Mouse (Mus musculus): ENCODE measurements around the gene Kif19a. TPM values are rescaled to one million over a fixed set of nuclear protein-coding genes. Genes with fewer than 3 reads are reported as not detected.
A peak's percentile ranks its signal among the peaks of the same experiment; 100 is the strongest.

Gene Kif19a
- total RNA-seq, 2 experiments from 2014 or later = 3.2 to 3.6 TPM

DNA sequence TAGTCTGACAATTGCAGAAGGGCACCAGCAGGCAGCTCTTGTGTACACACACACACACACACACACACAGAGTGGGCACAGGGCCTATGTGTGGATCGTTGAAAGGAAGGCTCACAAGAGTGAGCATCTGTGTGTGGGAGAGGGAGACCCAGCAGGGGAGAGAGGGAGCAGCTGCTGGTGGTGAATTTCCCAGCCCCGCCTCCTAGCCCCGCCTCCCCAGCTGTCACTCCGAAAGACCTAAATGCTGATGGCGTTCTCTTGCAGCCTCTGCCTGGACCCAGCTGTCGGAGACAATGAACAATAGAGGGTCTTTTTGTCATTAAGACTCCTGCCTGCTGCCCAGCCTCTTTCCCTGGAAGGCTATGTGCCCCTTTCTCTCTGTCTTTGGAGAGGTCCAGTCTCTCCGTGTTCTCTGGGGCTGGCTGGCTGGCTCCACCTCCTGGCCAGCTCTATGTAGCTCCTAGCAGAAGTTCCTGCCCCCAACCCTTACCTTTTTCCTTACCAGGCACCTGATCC lies 30.1 kb downstream of the Kif19a start:
- Histone ChIP-seq H3K27ac (peak overlapping the region; percentile 70; the same call in 1 of the 2 replicates), H3K4me3 (peak overlapping the region; percentile 33)
- DNase-seq (ENCODE audit: extremely low spot score in 1 of 2, low spot score in 2 of 2) = peak; percentile 83 to 88
- intact Hi-C loops (cut with DNase I) = loop anchor here (1.0 to 2.0 kb wide), 2 partner anchors 27 to 122 kb away; no protein-coding TSS in a partner anchor
- TF ChIP-seq CTCF (IDR thresholded peaks at IDR 0.05) = peak; percentile 39

DNA sequence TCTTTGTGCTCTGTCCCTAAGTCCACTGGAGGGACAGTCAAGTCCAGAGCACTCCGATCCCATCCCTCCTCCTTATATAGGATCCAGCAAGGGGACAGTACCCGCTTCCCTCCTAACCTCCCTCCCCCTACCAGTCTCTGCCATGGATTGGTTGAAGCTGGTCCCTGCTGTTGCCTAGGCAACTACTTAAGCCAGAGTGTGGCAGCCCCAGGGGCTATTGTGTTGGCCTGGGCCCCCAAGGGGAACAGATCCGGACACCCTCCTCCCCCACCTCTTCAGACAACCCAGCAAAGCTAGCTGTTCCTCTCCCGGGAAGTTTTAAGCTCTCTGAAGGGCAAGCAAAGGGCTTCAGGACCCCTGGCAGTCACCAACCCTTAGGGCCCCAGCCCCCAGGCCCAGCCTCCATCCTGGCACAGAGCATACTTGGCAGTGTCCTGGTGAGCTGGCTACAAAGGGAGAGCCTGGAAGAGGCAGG lies 30.7 kb downstream of the Kif19a start, which contains the start of gene Btbd17:
TSS of gene Btbd17 (minus strand) at position 98 of the 475 bp plus-strand sequence.
- DNase-seq (ENCODE audit: extremely low spot score in 1 of 2, low spot score in 2 of 2) = peak; percentile 50 to 52
- intact Hi-C loops (cut with DNase I) = loop anchor here (1.0 to 2.0 kb wide), 2 partner anchors 26 to 123 kb away; no protein-coding TSS in a partner anchor
- TF ChIP-seq CTCF (IDR thresholded peaks at IDR 0.05) = no peak

DNA sequence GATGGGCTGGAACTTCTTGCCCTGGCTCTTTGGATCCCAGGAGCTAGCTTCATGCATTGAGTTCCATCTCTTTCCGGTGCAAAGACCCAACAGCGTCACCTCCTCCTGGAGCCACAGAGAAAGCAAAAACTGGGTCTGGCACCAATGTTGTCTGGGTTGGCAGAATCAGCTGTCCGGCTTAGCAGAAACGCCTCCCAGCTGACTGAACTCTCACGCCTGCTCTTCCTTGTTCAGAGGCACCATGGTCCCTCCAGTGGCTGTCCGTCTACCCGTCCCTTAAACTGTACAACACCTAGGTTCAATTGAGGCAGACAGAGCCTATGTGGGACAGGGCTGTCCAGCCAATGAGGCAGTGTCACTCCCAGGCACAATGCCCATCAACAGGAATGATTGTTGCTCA lies 32.0 kb downstream of the Kif19a start:
- intact Hi-C loops (cut with DNase I) = no loop called here
- Histone ChIP-seq H3K27ac (no peak overlapping the region), H3K4me3 (no peak overlapping the region)
- no peak for DNase-seq (ENCODE audit: extremely low spot score in 1 of 2, low spot score in 2 of 2)
- no peak for TF ChIP-seq CTCF (IDR thresholded peaks at IDR 0.05)

More for the DNA sequence above, 30.7 kb downstream of the Kif19a start, which contains the start of gene Btbd17:
- H3K27ac ChIP-seq = peak within 1 kb of the TSS; percentile 70
- H3K4me3 ChIP-seq = peak within 1 kb of the TSS; percentile 33

DNA sequence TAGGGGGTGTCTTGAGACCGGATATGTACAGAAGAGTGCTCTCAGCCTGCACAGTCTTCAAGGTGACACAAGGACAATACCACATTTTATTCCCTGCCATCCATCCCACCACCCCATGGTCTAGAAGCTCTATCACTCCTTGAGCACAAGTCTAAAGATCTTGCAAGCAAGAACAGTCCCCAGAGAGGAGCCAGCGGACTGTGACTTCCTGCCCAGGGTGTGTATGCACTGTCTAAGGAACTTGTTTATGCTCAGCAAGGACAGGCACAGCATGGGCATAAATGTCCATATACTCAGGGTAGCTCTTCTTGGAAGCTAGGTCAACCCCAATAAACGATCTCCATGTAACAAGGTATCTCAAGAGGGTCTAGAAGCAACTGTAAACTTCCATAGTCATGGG lies 32.8 kb downstream of the Kif19a start:
- TF ChIP-seq CTCF (IDR thresholded peaks at IDR 0.05) = no peak
- intact Hi-C loops (cut with DNase I) = no loop called here
- no peak overlapping the region for H3K27ac ChIP-seq
- DNase-seq (ENCODE audit: extremely low spot score in 1 of 2, low spot score in 2 of 2) = no peak
- no peak overlapping the region for H3K4me3 ChIP-seq

DNA sequence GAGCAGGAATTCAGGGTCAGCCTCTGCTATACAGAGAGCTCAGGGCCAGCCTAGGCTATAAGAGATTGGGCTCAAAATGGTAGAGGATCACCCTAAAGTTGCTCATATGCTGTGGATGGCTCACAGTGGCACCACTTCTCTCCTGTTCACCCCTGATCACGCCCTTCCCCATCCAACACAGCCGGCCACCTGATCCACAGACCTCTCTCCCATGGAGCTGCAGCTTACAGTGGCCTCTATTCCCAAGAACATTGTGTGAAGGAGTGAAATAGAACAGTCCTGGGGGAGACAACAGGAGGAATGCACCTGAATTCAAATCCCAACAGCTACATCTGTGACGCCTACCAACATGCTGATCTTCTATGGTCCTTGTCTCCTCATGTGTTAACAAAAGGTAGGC lies 33.4 kb downstream of the Kif19a start, which contains the start of gene Gpr142:
TSS of gene Gpr142 (plus strand) at position 301 of the 400 bp plus-strand sequence.
- no peak for TF ChIP-seq CTCF (IDR thresholded peaks at IDR 0.05)
- DNase-seq (ENCODE audit: extremely low spot score in 1 of 2, low spot score in 2 of 2) = no peak
- no peak within 1 kb of the TSS for H3K4me3 ChIP-seq
- intact Hi-C loops (cut with DNase I) = no loop called here
- H3K27ac ChIP-seq = no peak within 1 kb of the TSS

DNA sequence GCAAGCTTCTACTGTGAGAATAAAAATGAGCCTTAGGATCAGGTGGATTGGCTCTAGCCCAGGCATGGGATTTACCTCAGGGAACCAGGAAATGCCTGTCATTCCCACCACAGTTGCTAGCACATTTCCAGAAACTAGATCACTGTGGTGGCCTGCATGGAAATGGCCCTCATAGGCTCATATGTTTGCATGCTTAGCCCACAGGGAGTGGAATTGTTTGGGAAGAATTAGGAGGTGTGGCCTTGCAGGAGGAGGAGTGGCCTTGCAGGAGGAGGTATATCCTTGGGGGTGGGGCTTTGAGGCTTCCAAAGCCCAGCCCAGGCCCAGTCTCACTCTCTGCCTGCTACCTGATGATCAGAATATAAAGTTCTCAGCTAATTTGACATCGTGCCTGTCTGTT lies 36.7 kb downstream of the Kif19a start:
- TF ChIP-seq CTCF (IDR thresholded peaks at IDR 0.05) = no peak
- Histone ChIP-seq H3K27ac (no peak overlapping the region), H3K4me3 (no peak overlapping the region)
- no peak for DNase-seq (ENCODE audit: extremely low spot score in 1 of 2, low spot score in 2 of 2)
- intact Hi-C loops (cut with DNase I) = no loop called here

DNA sequence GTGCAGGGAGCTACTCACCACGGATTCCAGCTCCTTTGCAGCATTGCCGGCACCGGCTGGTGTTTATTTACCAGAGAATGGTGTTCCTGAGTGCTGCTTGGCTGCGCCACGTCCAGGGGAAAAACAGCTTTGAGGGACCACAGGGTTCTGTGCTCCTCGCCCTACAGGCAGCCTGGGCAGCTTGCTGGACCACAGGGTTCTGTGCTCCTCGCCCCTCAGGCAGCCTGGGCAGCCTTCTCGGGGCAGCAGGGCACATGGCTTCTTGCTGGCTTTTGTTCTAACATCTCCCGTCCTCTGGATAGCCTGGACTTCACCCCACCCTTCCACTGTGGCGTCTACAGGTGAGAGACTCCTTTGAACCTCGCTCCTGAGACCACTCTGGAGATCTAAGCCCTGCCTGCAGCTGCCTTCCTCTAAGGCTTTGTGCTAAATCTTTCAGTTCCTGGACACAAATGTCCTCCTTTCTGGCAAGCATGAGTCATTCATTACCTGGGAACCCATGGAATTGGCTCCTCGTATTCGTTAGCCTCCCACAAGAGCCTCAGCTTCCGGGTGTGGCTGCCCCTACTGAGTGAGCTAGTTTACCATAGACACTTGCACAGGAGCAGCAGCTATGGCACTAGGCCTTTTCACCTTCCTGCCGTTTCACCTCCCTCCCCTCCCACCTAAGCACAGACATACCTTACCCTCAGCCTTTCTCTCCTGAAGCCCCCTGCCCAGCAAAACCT lies 37.5 kb downstream of the Kif19a start:
- no peak overlapping the region for H3K27ac ChIP-seq
- no peak overlapping the region for H3K4me3 ChIP-seq
- no peak for TF ChIP-seq CTCF (IDR thresholded peaks at IDR 0.05)
- no peak for DNase-seq (ENCODE audit: extremely low spot score in 1 of 2, low spot score in 2 of 2)
- intact Hi-C loops (cut with DNase I) = no loop called here

DNA sequence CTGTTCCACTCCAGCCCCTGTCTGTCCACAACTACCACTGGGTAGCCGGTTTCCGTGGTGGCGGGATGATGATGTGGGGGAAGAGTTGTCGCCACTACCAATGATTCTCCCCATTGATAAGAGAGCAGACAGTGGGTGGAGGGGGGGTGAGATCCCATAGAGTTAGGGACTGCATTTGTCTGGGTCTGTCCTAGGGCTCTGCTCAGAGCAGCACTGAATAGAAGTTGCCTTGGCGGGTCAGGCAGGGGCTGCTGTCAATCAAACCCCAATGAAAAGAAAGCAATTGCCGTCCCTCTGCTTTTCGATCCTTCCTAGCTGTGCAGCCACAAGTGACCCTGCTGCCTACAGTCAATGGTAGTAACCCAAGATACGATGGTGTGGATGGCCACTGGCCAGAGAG lies 38.8 kb downstream of the Kif19a start:
- no peak overlapping the region for H3K27ac ChIP-seq
- intact Hi-C loops (cut with DNase I) = no loop called here
- TF ChIP-seq CTCF (IDR thresholded peaks at IDR 0.05) = no peak
- DNase-seq (ENCODE audit: extremely low spot score in 1 of 2, low spot score in 2 of 2) = no peak
- H3K4me3 ChIP-seq = no peak overlapping the region

DNA sequence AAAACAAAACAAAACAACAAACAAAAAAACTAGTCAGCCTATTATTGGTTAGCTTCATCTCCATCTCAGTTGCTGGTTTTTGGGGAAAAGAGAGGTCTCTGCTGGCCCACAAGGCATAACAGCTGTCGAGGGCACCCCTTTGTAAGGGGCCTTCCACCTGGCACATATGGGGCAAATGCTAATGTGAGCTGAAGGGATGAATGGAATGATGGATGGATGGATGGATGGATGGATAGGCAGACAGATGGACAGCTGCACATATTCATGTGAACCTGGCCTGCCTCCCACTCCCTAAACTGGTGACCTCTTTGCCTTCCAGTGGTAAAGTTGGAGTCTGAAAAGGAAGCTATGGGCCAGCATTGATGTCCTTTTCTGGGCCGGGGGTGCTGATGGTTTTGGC lies 41.8 kb downstream of the Kif19a start:
- Histone ChIP-seq H3K4me3 (no peak overlapping the region), H3K27ac (no peak overlapping the region)
- no peak for TF ChIP-seq CTCF (IDR thresholded peaks at IDR 0.05)
- DNase-seq (ENCODE audit: extremely low spot score in 1 of 2, low spot score in 2 of 2) = no peak
- intact Hi-C loops (cut with DNase I) = no loop called here

DNA sequence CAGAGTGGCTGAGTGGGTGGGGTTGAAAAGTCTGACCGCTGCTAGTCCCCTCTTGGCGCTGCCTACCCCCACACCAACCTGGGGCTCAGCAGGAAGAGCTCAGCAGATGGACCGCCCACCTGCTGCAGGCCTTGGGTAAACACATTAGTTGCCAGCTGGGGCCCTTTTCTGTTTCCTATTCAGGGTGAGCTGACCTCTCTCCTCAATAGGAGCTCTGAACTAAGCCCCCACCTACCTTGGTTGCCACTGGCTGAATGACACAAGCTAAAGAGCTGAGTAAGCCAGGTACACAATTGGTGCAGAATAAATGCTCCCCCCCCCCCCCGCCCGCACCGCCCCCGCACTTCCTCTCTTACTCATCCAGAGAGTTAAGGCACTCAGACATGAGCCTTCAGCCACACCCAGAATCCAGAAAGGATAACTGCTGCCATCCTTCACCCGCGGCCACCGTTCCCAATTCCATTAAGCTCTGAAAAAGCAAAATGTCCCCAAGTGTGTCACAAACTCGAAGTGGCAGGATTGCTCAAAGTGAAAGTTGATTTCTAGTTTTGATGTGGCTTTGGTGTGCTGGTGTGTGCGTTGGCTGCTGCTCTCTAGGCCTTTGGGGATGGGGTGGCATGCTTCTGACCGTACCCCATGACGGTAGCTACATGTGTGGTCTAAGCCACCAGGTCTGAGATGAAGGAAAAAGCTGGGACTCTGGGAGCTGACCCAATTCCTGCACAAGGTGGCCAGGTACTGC lies 42.7 kb downstream of the Kif19a start:
- no peak for DNase-seq (ENCODE audit: extremely low spot score in 1 of 2, low spot score in 2 of 2)
- Histone ChIP-seq H3K27ac (no peak overlapping the region), H3K4me3 (no peak overlapping the region)
- intact Hi-C loops (cut with DNase I) = no loop called here
- no peak for TF ChIP-seq CTCF (IDR thresholded peaks at IDR 0.05)

DNA sequence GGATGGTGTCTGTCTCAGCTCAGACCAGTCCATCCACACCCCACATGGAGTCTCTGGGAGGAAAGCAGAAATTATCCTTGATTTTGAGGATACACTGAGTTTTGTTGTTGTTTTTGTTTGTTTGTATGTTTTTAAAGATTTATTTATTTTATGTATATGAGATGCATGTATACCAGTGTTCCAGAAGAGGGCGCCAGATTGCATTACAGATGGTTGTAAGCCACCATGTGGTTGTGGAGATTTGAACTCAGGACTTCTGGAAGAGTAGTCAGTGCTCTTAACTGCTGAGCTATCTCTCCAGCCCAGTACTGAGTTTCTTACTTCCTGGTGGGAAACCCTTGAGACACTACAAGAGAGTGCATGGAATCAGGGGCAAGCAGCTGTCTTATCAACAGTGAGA lies 44.2 kb downstream of the Kif19a start:
- H3K4me3 ChIP-seq = no peak overlapping the region

DNA sequence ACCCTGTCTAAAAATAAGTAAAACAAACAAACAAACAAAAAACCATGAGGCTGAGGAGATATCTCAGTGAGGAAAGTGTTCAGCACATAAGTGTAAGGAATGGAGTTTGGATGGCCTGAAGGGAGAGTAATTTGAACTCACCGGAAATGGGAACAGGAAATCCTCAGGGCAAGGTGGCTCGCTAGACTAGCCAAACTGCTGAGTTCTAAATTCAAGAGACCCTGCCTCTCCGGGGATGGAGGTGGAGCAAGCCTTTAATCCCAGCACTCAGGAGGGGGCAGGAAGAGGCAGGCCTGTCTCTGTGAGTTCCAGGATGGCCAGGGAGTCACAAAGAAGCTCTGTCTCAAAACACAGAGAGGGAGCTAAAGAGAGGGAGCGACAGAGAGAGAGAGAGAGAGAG lies 45.2 kb downstream of the Kif19a start:
- no peak for TF ChIP-seq CTCF (IDR thresholded peaks at IDR 0.05)
- no peak overlapping the region for H3K27ac ChIP-seq
- no peak overlapping the region for H3K4me3 ChIP-seq
- DNase-seq (ENCODE audit: extremely low spot score in 1 of 2, low spot score in 2 of 2) = no peak
- intact Hi-C loops (cut with DNase I) = loop anchor here (10.0 kb wide), 1 partner anchor 244 kb away; no protein-coding TSS in a partner anchor

More for the DNA sequence above, 44.2 kb downstream of the Kif19a start:
- no peak overlapping the region for H3K27ac ChIP-seq
- TF ChIP-seq CTCF (IDR thresholded peaks at IDR 0.05) = peak; percentile 51
- no peak for DNase-seq (ENCODE audit: extremely low spot score in 1 of 2, low spot score in 2 of 2)
- intact Hi-C loops (cut with DNase I) = no loop called here

All from left cerebral cortex, adult 2 months (tissue).